Mouse (Mus musculus) inflammation-experienced regulatory T-cells (primary cell): ENCODE results near the gene Gm7876. TPM values are rescaled to one million over a fixed set of nuclear protein-coding genes. Genes with fewer than 3 reads are reported as not detected.

Experiments
- polyA plus RNA-seq, 2 experiments: library from polyadenylated mRNA; unstranded; fragments of 100-300 nt; shearing (Covaris generic); gene quantifications; one replicate each; pipeline ENCODE4 v1.2.1; 2017

Gm7876 gene
- polyA plus RNA-seq: not detected

DNA sequence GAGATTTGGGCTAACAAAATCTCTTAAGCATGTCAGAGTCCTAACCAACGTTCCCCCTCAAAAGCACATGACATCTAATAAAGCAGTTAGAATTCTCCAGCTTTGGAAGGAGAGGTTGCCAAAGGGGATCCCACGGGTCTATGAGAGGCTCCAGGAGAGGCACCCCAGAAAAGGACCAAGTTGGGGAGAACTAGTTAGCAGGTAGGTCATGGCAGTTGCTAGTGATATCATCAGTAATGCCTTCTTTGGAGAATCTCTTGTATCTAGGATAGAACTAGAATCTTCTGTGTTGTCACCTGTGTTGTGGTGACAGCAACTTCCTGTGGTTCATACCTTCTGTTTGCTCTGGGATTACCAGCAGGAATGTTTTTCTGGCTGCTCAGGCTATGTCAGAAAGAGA lies at the start of gene Gm7876:
Gene Gm7876 (plus strand): TSS at position 301 of the 400 bp plus-strand sequence.

DNA sequence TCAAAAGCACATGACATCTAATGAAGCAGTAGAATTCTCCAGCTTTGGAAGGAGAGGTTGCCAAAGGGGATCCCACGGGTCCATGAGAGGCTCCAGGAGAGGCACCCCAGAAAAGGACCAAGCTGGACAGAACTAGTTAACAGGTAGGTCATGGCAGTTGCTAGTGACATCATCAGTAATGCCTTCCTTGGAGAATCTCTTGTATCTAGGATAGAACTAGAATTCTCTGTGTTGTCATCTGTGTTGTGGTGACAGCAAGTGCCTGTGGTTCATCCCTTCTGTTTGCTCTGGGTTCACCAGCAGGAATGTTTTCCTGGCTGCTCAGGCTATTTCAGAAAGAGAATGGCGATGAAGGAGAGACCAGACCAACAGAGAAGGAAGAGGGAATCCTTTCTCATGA lies 45.1 kb upstream of the Gm7876 start, which contains the start of gene Gm3239:
Gene Gm3239 (plus strand): TSS at position 301 of the 400 bp plus-strand sequence.

DNA sequence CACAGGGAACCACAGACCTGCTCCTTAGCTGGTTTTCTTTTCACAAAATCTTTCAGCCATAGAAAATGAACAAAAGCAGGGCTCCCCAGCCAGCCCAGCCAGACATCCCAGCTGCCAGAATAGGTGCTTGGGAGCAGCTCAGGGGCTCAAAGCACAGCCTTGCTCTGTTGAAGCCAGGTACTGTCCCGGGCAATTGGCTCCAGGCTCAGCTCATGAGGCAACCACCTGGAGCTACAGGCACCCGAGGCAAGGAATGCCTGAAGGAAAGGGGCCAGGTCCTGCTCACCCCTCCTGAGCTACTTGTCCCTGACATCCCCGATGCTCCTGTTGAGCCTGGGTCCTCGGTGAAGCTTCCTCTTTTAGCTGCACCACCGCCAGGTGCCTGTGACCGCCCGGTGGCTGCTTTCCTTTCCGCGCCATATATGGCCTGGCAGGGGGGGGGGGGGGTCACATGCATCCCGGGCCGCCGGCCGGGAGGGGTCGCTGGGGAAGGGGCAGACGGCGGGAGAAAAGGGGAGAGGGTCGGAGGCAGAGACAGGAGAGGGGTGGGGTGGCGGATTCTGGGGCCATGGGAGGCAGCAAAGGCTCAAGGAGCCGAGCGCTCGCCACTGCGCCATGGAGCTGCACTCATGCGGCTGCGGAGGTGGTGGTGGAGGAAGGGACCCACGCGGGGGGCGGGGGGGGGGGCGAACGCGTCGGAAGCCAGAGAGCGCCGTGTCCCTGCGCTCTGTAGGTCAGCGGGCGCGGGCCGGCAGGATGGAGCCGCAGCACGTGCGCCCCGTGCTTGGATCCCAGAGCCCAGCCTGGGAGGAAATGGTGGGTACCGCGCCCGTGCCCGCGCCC lies 17.2 kb downstream of the Gm7876 start, which contains the start of gene Gm3252:
Gene Gm3252 (plus strand): TSS at position 738 of the 843 bp plus-strand sequence.

Other genes starting within 250 kb of the Gm7876 start
- gene Gm3182, start 227.5 kb upstream of the Gm7876 start, polyA plus RNA-seq: under 1 TPM; 0.14 to 0.59 TPM
- not detected for gene Gm3047, start 153.8 kb upstream of the Gm7876 start, polyA plus RNA-seq
- gene Gm8159, start 76.9 kb upstream of the Gm7876 start, polyA plus RNA-seq: under 1 TPM; 0.08 to 0.40 TPM
- gene Gm3239, start 45.0 kb upstream of the Gm7876 start, polyA plus RNA-seq: under 1 TPM in 1 of 2 experiments, not detected in 1; 0.65 TPM
- gene Gm3252, start 17.5 kb downstream of the Gm7876 start, polyA plus RNA-seq: 10 to 100 TPM in 1 of 2 experiments, under 1 TPM in 1; 0.71 to 11.6 TPM
- gene Gm9602, start 67.1 kb downstream of the Gm7876 start, polyA plus RNA-seq: not detected
- not detected for gene Gm3269, start 128.9 kb downstream of the Gm7876 start, polyA plus RNA-seq
- gene Gm3264, start 146.3 kb downstream of the Gm7876 start, polyA plus RNA-seq: 1 to 10 TPM in 1 of 2 experiments, not detected in 1; 4.2 TPM
- gene Gm3278, start 183.2 kb downstream of the Gm7876 start, polyA plus RNA-seq: under 1 TPM in 1 of 2 experiments, not detected in 1; 0.24 TPM